Mouse (Mus musculus) small intestine, adult 2 months (tissue): Measurements from ENCODE around the gene Ubn1.

Source experiments
- CTCF ChIP-seq: fragments of 200-500 bp; IDR thresholded peaks from 2 replicates; pipeline ENCODE4 v1.5.1; 2012; ENCODE audit warnings: low read depth, mild to moderate bottlenecking, control low read depth, inconsistent platforms, low read length, moderate library complexity, mixed read lengths; ENCODE audit not compliant: insufficient replicate concordance, insufficient read length; ENCODE audit errors: extremely low read depth
- POLR2A ChIP-seq: fragments of 200-500 bp; IDR thresholded peaks from 2 replicates; pipeline ENCODE4 v1.6.1; 2012; ENCODE audit warnings: low read depth, mild to moderate bottlenecking, control low read depth, inconsistent platforms, low read length, moderate library complexity

- TF ChIP-seq CTCF (no peak), POLR2A (no peak)
Observed at GRCm38 (mm10) chr16:5089021-5089420, 39.2 kb downstream of the Ubn1 start.
